Comparison of ENCODE assay signal across 14 mouse cellular contexts in genomic region chr5:116423746-116424145, GRCm38 (mm10). TPM values are rescaled to one million over a fixed set of nuclear protein-coding genes. Genes with fewer than 3 reads are reported as not detected.
"Had no signal": no experiment of that assay in that cellular context is flagged by ENCODE, and none has a peak within 500 bp of the region (broad histone marks: within the 10 kb centered on the region; RNA-seq: fewer than 3 reads in every experiment).

No protein-coding gene starts in this region.

- H3K4me3 ChIP-seq: liver, embryonic 15.5 days; midbrain, embryonic 12.5 days had no signal

- H3K36me3 ChIP-seq: kidney, embryonic 15.5 days; liver, embryonic 15.5 days; lung, embryonic 15.5 days; midbrain, embryonic 12.5 days; neural tube, embryonic 13.5 days had no signal

- ATAC-seq: midbrain, embryonic 16.5 days had no signal

- H3K9me3 ChIP-seq: kidney, embryonic 15.5 days; liver, embryonic 15.5 days; lung, embryonic 15.5 days; midbrain, embryonic 12.5 days; neural tube, embryonic 13.5 days had no signal

- H3K9ac ChIP-seq: kidney, embryonic 15.5 days; liver, embryonic 15.5 days; lung, embryonic 15.5 days; midbrain, embryonic 12.5 days; neural tube, embryonic 13.5 days had no signal

- H3K27ac ChIP-seq: kidney, embryonic 15.5 days; liver, embryonic 15.5 days; neural tube, embryonic 13.5 days had no signal

- H3K27me3 ChIP-seq: liver, embryonic 15.5 days; lung, embryonic 15.5 days had no signal

- DNase-seq: kidney, adult 2 months; kidney, postnatal 14 days; left cerebral cortex, postnatal 4 days; retina, postnatal 1 day; right cerebral cortex, postnatal 4 days; spleen, adult 18-20 months; thymus, postnatal 36 days had no signal

RNA-seq across cellular contexts. Expression of gene Hspb8, which starts 1.1 kb away (rescaled TPM):
- total RNA-seq: megakaryocyte-erythroid progenitor cell, adult 5-6 weeks had no signal
